Mouse (Mus musculus) midbrain, embryonic 15.5 days (tissue): Measurements from ENCODE around the gene Fscn2. TPM values are rescaled to one million over a fixed set of nuclear protein-coding genes. Genes with fewer than 3 reads are reported as not detected.

ENCODE experiments used
- ATAC-seq: fragments of 200-750 bp; cut with Nextera tagmentation; replicated peaks from 2 replicates; pipeline ENCODE4 v1.8.0; 2017; ENCODE audit warnings: moderate TSS enrichment
- H3K27ac ChIP-seq: fragments of 300-500 bp; sonication (generic); 2 replicates; pipeline ENCODE4 v1.5.1; 2015; ENCODE audit warnings: mild to moderate bottlenecking, inconsistent platforms
- H3K27me3 ChIP-seq: fragments of 300-500 bp; sonication (generic); replicated peaks from 2 replicates; pipeline ENCODE4 v1.6.1; 2015; ENCODE audit warnings: inconsistent platforms
- H3K36me3 ChIP-seq: fragments of 300-500 bp; sonication (generic); replicated peaks from 2 replicates; pipeline ENCODE4 v1.6.1; 2015; ENCODE audit warnings: inconsistent platforms
- H3K4me1 ChIP-seq: fragments of 300-500 bp; sonication (generic); 2 replicates; pipeline ENCODE4 v1.6.1; 2015; ENCODE audit warnings: inconsistent platforms
- H3K4me2 ChIP-seq: fragments of 300-500 bp; sonication (generic); 2 replicates; pipeline ENCODE4 v1.6.1; 2015; ENCODE audit warnings: inconsistent platforms, mild to moderate bottlenecking, moderate library complexity
- H3K4me3 ChIP-seq: fragments of 300-500 bp; sonication (generic); 2 replicates; pipeline ENCODE4 v1.5.1; 2015; ENCODE audit warnings: mild to moderate bottlenecking, inconsistent platforms
- H3K9ac ChIP-seq: fragments of 300-500 bp; sonication (generic); 2 replicates; pipeline ENCODE4 v1.6.1; 2015; ENCODE audit warnings: mild to moderate bottlenecking, inconsistent platforms
- H3K9me3 ChIP-seq: fragments of 300-500 bp; sonication (generic); 2 replicates; pipeline ENCODE4 v1.6.1; 2016; ENCODE audit warnings: inconsistent platforms
- WGBS: fragments of 180-500 bp; shearing (Covaris S2); methylation state at CpG from one replicate; pipeline ENCODE4 v1.1.7; 2015; ENCODE audit warnings: mixed read lengths; 5-methylcytosine and 5-hydroxymethylcytosine counted together
- polyA plus RNA-seq: library from polyadenylated mRNA; unstranded; fragments of >200 nt; fragmentation: Nextera tagmentation; extraction: Ambion mirVana; gene quantifications from 2 replicates; pipeline ENCODE4 v1.2.1, GENCODE M21; 2015

The Fscn2 gene
- polyA plus RNA-seq, result 0.84 and 1.4 TPM in 2 replicates

GRCm38 (mm10) chr11:120361295-120361694 lies at the start of gene Fscn2:
Gene Fscn2 (plus strand): TSS chr11:120361534.
- no peak within 1 kb of the TSS for H3K4me3 ChIP-seq
- peaks cover 35% of the 10 kb centered on the region for H3K4me1 ChIP-seq
- no peaks in the 10 kb centered on the region for H3K9me3 ChIP-seq
- H3K36me3 ChIP-seq, result no peaks in the 10 kb centered on the region
- 58% methylated on average over 10 of the region's 10 CpGs for WGBS
- no peak within 1 kb of the TSS for H3K27ac ChIP-seq
- H3K4me2 ChIP-seq, result no peak within 1 kb of the TSS
- ATAC-seq, result no peak
- no peaks in the 10 kb centered on the region for H3K27me3 ChIP-seq
- no peak within 1 kb of the TSS for H3K9ac ChIP-seq

GRCm38 (mm10) chr11:120311561-120311960 lies 49.8 kb upstream of the Fscn2 start:
- ATAC-seq, result no peak
- Histone ChIP-seq H3K9me3 (no peaks in the 10 kb centered on the region), H3K36me3 (no peaks in the 10 kb centered on the region), H3K9ac (peak overlapping the region; percentile 54), H3K4me3 (peak overlapping the region; percentile 40), H3K27me3 (no peaks in the 10 kb centered on the region), H3K4me1 (peaks cover 55% of the 10 kb centered on the region), H3K4me2 (peak overlapping the region; percentile 76), H3K27ac (peak overlapping the region; percentile 91)
- 44% methylated on average over 10 of the region's 10 CpGs for WGBS

- H3K36me3 ChIP-seq, result no peaks in the 10 kb centered on the region
- 82% methylated on average over 6 of the region's 6 CpGs for WGBS
- no peak overlapping the region; the same call in 1 of the 2 replicates for H3K9ac ChIP-seq
- H3K4me3 ChIP-seq, result no peak overlapping the region
- peak overlapping the region; percentile 91; the same call in 1 of the 2 replicates for H3K27ac ChIP-seq
- no peak overlapping the region for H3K4me2 ChIP-seq
- no peaks in the 10 kb centered on the region for H3K27me3 ChIP-seq
- no peaks in the 10 kb centered on the region for H3K9me3 ChIP-seq
- H3K4me1 ChIP-seq, result peaks cover 55% of the 10 kb centered on the region
- ATAC-seq, result no peak
These were observed 49.3 kb upstream of the Fscn2 start for GRCm38 (mm10) chr11:120312069-120312468.

- Histone ChIP-seq H3K27ac (peak overlapping the region; percentile 98), H3K9me3 (no peaks in the 10 kb centered on the region), H3K4me2 (no peak overlapping the region), H3K27me3 (no peaks in the 10 kb centered on the region), H3K9ac (no peak overlapping the region), H3K36me3 (no peaks in the 10 kb centered on the region), H3K4me3 (no peak overlapping the region), H3K4me1 (peaks cover 47% of the 10 kb centered on the region)
- no peak for ATAC-seq
- WGBS, result 48% methylated on average over 6 of the region's 6 CpGs
These were observed 47.2 kb upstream of the Fscn2 start for GRCm38 (mm10) chr11:120313906-120314685.

- H3K36me3 ChIP-seq, result no peaks in the 10 kb centered on the region
- H3K4me2 ChIP-seq, result peak overlapping the region; percentile 73
- WGBS, result 33% methylated on average over 16 of the region's 16 CpGs
- H3K27me3 ChIP-seq, result no peaks in the 10 kb centered on the region
- peak overlapping the region; percentile 42 for H3K4me3 ChIP-seq
- H3K9ac ChIP-seq, result peak overlapping the region; percentile 38
- H3K4me1 ChIP-seq, result peaks cover 47% of the 10 kb centered on the region
- no peaks in the 10 kb centered on the region for H3K9me3 ChIP-seq
- H3K27ac ChIP-seq, result peak overlapping the region; percentile 98
- no peak for ATAC-seq
These were observed 46.5 kb upstream of the Fscn2 start for GRCm38 (mm10) chr11:120314721-120315415.

GRCm38 (mm10) chr11:120315416-120315761 lies 45.9 kb upstream of the Fscn2 start:
- ATAC-seq, result 0 out of 2 replicates have a peak, but pooled peaks have one; percentile 19
- peak overlapping the region; percentile 73 for H3K4me2 ChIP-seq
- WGBS, result 8% methylated on average over 4 of the region's 4 CpGs
- H3K4me3 ChIP-seq, result peak overlapping the region; percentile 42
- H3K9ac ChIP-seq, result peak overlapping the region; percentile 38
- H3K4me1 ChIP-seq, result peaks cover 43% of the 10 kb centered on the region
- H3K36me3 ChIP-seq, result no peaks in the 10 kb centered on the region
- H3K27ac ChIP-seq, result peak overlapping the region; percentile 98
- no peaks in the 10 kb centered on the region for H3K9me3 ChIP-seq
- no peaks in the 10 kb centered on the region for H3K27me3 ChIP-seq

- H3K27me3 ChIP-seq, result no peaks in the 10 kb centered on the region
- peak overlapping the region; percentile 98 for H3K27ac ChIP-seq
- H3K36me3 ChIP-seq, result no peaks in the 10 kb centered on the region
- WGBS, result under 1% methylated on average over 37 of the region's 37 CpGs
- peak overlapping the region; percentile 70 for H3K9ac ChIP-seq
- peaks cover 39% of the 10 kb centered on the region for H3K4me1 ChIP-seq
- H3K4me3 ChIP-seq, result peak overlapping the region; percentile 42
- peak overlapping the region; percentile 73 for H3K4me2 ChIP-seq
- peak; percentile 97 for ATAC-seq
- no peaks in the 10 kb centered on the region for H3K9me3 ChIP-seq
These were observed 45.3 kb upstream of the Fscn2 start for GRCm38 (mm10) chr11:120315832-120316689.

- peak overlapping the region; percentile 42 for H3K4me3 ChIP-seq
- H3K27me3 ChIP-seq, result no peaks in the 10 kb centered on the region
- peak overlapping the region; percentile 73 for H3K4me2 ChIP-seq
- 0 out of 2 replicates have a peak, but pooled peaks have one; percentile 15 for ATAC-seq
- peaks cover 32% of the 10 kb centered on the region for H3K4me1 ChIP-seq
- H3K9ac ChIP-seq, result peak overlapping the region; percentile 70
- 23% methylated on average over 13 of the region's 13 CpGs for WGBS
- H3K9me3 ChIP-seq, result no peaks in the 10 kb centered on the region
- H3K27ac ChIP-seq, result peak overlapping the region; percentile 98
- no peaks in the 10 kb centered on the region for H3K36me3 ChIP-seq
These were observed 44.6 kb upstream of the Fscn2 start for GRCm38 (mm10) chr11:120316690-120317254.

GRCm38 (mm10) chr11:120317456-120317855 lies 43.9 kb upstream of the Fscn2 start:
- Histone ChIP-seq H3K4me1 (peaks cover 28% of the 10 kb centered on the region), H3K9ac (0 out of 2 replicates have a peak overlapping the region, but pooled peaks have one; percentile 70), H3K9me3 (no peaks in the 10 kb centered on the region), H3K27me3 (no peaks in the 10 kb centered on the region), H3K4me2 (peak overlapping the region; percentile 73), H3K27ac (peak overlapping the region; percentile 98), H3K36me3 (no peaks in the 10 kb centered on the region), H3K4me3 (peak overlapping the region; percentile 42; the same call in 1 of the 2 replicates)
- WGBS, result 50% methylated on average over 7 of the region's 7 CpGs
- no peak for ATAC-seq

- Histone ChIP-seq H3K9ac (no peak overlapping the region), H3K27ac (no peak overlapping the region), H3K9me3 (no peaks in the 10 kb centered on the region), H3K4me1 (peaks cover 27% of the 10 kb centered on the region), H3K4me3 (no peak overlapping the region), H3K36me3 (no peaks in the 10 kb centered on the region), H3K4me2 (no peak overlapping the region), H3K27me3 (no peaks in the 10 kb centered on the region)
- ATAC-seq, result no peak
- whole genome bisulfite sequencing, result 89% methylated on average over 5 of the region's 5 CpGs
These were observed 42.0 kb upstream of the Fscn2 start for GRCm38 (mm10) chr11:120319310-120319709.

- H3K4me2 ChIP-seq, result no peak overlapping the region
- 96% methylated on average over 10 of the region's 10 CpGs for WGBS
- peaks cover 19% of the 10 kb centered on the region for H3K4me1 ChIP-seq
- H3K4me3 ChIP-seq, result no peak overlapping the region
- no peaks in the 10 kb centered on the region for H3K27me3 ChIP-seq
- H3K27ac ChIP-seq, result no peak overlapping the region
- H3K9me3 ChIP-seq, result no peaks in the 10 kb centered on the region
- no peak overlapping the region for H3K9ac ChIP-seq
- H3K36me3 ChIP-seq, result no peaks in the 10 kb centered on the region
- no peak for ATAC-seq
These were observed 41.2 kb upstream of the Fscn2 start for GRCm38 (mm10) chr11:120320156-120320555.
